Mouse (Mus musculus) hindbrain, embryonic 16.5 days (tissue): ENCODE measurements at regions not wholly inside any gene's neighbourhood (a gene's known extent, or its start where the extent isn't known, plus 50 kb on each side); places are given as distances from the start of the nearest gene placed in this dataset.

ENCODE experiments used
- ATAC-seq: fragments of 200-750 bp; cut with Nextera tagmentation; 2 replicates; pipeline ENCODE4 v1.8.0; 2017; ENCODE audit warnings: moderate TSS enrichment, moderate library complexity
- H3K27ac ChIP-seq: fragments of 300-500 bp; sonication (generic); 2 replicates; pipeline ENCODE4 v1.5.1; 2014; ENCODE audit warnings: low read depth, mild to moderate bottlenecking, control low read depth, low read length, moderate library complexity
- H3K27me3 ChIP-seq: fragments of 300-500 bp; sonication (generic); replicated peaks from 2 replicates; pipeline ENCODE4 v1.6.1; 2014; ENCODE audit warnings: low read length; ENCODE audit not compliant: control insufficient read depth, insufficient read depth
- H3K36me3 ChIP-seq: fragments of 300-500 bp; sonication (generic); 2 replicates; pipeline ENCODE4 v1.6.1; 2014; ENCODE audit warnings: mild to moderate bottlenecking, low read length, moderate library complexity, mixed read lengths; ENCODE audit not compliant: control insufficient read depth, insufficient read depth
- H3K4me1 ChIP-seq: fragments of 300-500 bp; sonication (generic); 2 replicates; pipeline ENCODE4 v1.6.1; 2014; ENCODE audit warnings: low read depth, low read length; ENCODE audit not compliant: control insufficient read depth, insufficient read depth
- H3K4me2 ChIP-seq: fragments of 300-500 bp; sonication (generic); 2 replicates; pipeline ENCODE4 v1.6.1; 2014; ENCODE audit warnings: mild to moderate bottlenecking, low read length, control low read depth, moderate library complexity
- H3K4me3 ChIP-seq: fragments of 300-500 bp; sonication (generic); 2 replicates; pipeline ENCODE4 v1.5.1; 2014; ENCODE audit warnings: mild to moderate bottlenecking, low read length, control low read depth, moderate library complexity
- H3K9ac ChIP-seq: fragments of 300-500 bp; sonication (generic); 2 replicates; pipeline ENCODE4 v1.6.1; 2014; ENCODE audit warnings: low read depth, mild to moderate bottlenecking, control low read depth, low read length, moderate library complexity
- H3K9me3 ChIP-seq: fragments of 300-500 bp; sonication (generic); 2 replicates; pipeline ENCODE4 v1.6.1; 2014; ENCODE audit warnings: mild to moderate bottlenecking, low read length, moderate library complexity; ENCODE audit not compliant: control insufficient read depth
- WGBS: fragments of 180-500 bp; shearing (Covaris S2); extraction: QIAGEN DNeasy Blood & Tissue Kit; methylation state at CpG from one replicate; pipeline ENCODE4 v1.1.7; 2014; 5-methylcytosine and 5-hydroxymethylcytosine counted together

DNA sequence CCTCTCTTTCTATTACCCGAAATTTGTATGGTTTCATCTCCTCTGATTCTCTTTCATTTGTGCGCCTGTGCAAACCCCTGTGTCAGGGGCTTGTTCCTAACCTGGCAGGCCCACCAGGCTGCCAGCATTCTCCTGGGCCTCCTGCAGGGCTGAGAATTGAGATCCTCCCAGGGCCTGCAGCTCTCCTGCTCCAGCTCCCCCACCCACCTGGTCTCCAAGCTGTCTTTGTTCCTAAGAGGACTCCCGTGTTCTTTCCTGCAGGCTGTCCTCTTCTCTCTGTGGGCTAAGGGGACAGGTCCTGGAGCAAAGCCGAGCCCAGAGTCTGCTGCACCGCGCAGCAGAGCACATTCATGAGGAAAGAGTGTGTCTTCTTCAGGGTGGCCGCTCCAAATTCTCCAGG is 163.3 kb upstream of the Gm4791 start:
- Histone ChIP-seq H3K27ac (no peak overlapping the region), H3K9ac (no peak overlapping the region), H3K36me3 (no peaks in the 10 kb centered on the region), H3K9me3 (no peaks in the 10 kb centered on the region), H3K4me3 (no peak overlapping the region), H3K4me2 (no peak overlapping the region), H3K4me1 (no peaks in the 10 kb centered on the region; the same call in 1 of the 2 replicates), H3K27me3 (no peaks in the 10 kb centered on the region)
- no peak for ATAC-seq
- 32% methylated on average over 7 of the region's 7 CpGs for WGBS

GRCm38 (mm10) chr9:46830746-46831560 is 167.6 kb upstream of the Gm4791 start:
- Histone ChIP-seq H3K4me3 (no peak overlapping the region), H3K4me1 (no peaks in the 10 kb centered on the region; the same call in 1 of the 2 replicates), H3K27ac (no peak overlapping the region), H3K27me3 (no peaks in the 10 kb centered on the region), H3K9ac (no peak overlapping the region), H3K36me3 (no peaks in the 10 kb centered on the region), H3K9me3 (no peaks in the 10 kb centered on the region), H3K4me2 (no peak overlapping the region)
- ATAC-seq, result no peak
- WGBS, result 26% methylated on average over 15 of the region's 15 CpGs

DNA sequence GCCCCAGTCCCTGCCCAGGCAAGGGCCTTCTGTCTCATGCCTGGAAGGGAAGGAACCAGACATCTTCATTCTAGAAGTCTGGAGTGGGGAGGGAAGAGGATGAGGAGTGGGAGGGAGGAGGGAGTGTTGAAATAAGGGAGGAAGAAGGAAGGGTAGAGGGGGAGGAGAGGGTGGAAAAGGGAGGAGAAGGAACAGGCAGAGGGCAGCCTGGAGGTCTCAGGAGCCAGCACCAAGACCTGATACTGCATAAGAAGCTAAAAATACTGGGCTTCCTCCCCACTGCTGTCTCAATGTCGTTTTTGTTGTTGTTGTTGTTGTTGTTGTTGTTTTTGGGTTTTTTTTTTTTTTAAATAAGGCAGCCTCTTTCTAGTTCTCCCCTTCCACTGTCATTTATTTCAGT is 168.2 kb upstream of the Gm4791 start:
- H3K36me3 ChIP-seq, result no peaks in the 10 kb centered on the region
- H3K4me3 ChIP-seq, result no peak overlapping the region
- no peaks in the 10 kb centered on the region for H3K27me3 ChIP-seq

GRCm38 (mm10) chr9:46824703-46825102 is 173.8 kb upstream of the Gm4791 start:
- ATAC-seq, result no peak

More for the DNA sequence above, 168.2 kb upstream of the Gm4791 start:
- ATAC-seq, result no peak
- Histone ChIP-seq H3K27ac (no peak overlapping the region), H3K4me1 (no peaks in the 10 kb centered on the region; the same call in 1 of the 2 replicates), H3K9ac (no peak overlapping the region), H3K9me3 (no peaks in the 10 kb centered on the region), H3K4me2 (no peak overlapping the region)
- WGBS, result 13% methylated on average over 1 of the region's 1 CpGs

DNA sequence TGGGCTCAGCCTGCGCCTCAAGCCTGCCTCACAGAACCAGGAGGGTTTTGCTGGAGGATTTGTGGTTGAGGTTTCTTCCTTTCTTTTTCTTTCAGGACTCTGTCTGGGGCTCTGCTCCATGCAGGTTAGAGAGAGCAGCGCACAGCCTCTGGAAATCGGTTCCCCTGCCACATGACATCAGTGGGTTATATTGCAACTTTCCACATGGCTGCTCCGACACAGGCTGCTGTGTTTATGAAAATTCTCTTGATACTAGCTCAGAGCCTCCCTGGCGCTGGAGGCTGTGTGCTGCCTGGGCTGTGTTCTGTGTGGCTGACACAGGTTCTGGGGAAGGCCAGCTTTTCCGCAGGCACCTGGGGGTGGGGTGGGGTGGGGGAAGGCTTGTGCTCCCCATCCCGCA is 178.7 kb upstream of the Gm4791 start:
- Histone ChIP-seq H3K9ac (0 out of 2 replicates have a peak overlapping the region, but pooled peaks have one; percentile 29), H3K27me3 (no peaks in the 10 kb centered on the region), H3K36me3 (no peaks in the 10 kb centered on the region), H3K27ac (no peak overlapping the region), H3K4me1 (peaks cover 3% of the 10 kb centered on the region; the same call in 1 of the 2 replicates), H3K4me2 (no peak overlapping the region), H3K4me3 (no peak overlapping the region), H3K9me3 (no peaks in the 10 kb centered on the region)
- ATAC-seq, result peak; percentile 50; the same call in 1 of the 2 replicates
- WGBS, result 56% methylated on average over 7 of the region's 7 CpGs

More at GRCm38 (mm10) chr9:46824703-46825102, 173.8 kb upstream of the Gm4791 start:
- Histone ChIP-seq H3K9ac (no peak overlapping the region), H3K27me3 (no peaks in the 10 kb centered on the region), H3K4me1 (peaks cover 2% of the 10 kb centered on the region; the same call in 1 of the 2 replicates), H3K4me3 (no peak overlapping the region), H3K27ac (no peak overlapping the region), H3K36me3 (no peaks in the 10 kb centered on the region), H3K9me3 (no peaks in the 10 kb centered on the region), H3K4me2 (no peak overlapping the region)
- 31% methylated on average over 4 of the region's 4 CpGs for WGBS

- 0 out of 2 replicates have a peak overlapping the region, but pooled peaks have one; percentile 29 for H3K9ac ChIP-seq
- H3K27me3 ChIP-seq, result no peaks in the 10 kb centered on the region
- 53% methylated on average over 6 of the region's 6 CpGs for WGBS
- no peaks in the 10 kb centered on the region for H3K36me3 ChIP-seq
- H3K4me1 ChIP-seq, result peaks cover 7% of the 10 kb centered on the region; the same call in 1 of the 2 replicates
- no peaks in the 10 kb centered on the region for H3K9me3 ChIP-seq
- ATAC-seq, result no peak
- H3K4me3 ChIP-seq, result no peak overlapping the region
- H3K4me2 ChIP-seq, result no peak overlapping the region
- no peak overlapping the region for H3K27ac ChIP-seq
These were observed 179.2 kb upstream of the Gm4791 start for GRCm38 (mm10) chr9:46819376-46819775.

GRCm38 (mm10) chr9:46816126-46816525 is 182.4 kb upstream of the Gm4791 start:
- WGBS, result 79% methylated on average over 5 of the region's 5 CpGs
- Histone ChIP-seq H3K9me3 (no peaks in the 10 kb centered on the region), H3K27ac (no peak overlapping the region), H3K4me1 (peaks cover 8% of the 10 kb centered on the region; the same call in 1 of the 2 replicates), H3K4me3 (no peak overlapping the region), H3K27me3 (no peaks in the 10 kb centered on the region), H3K36me3 (no peaks in the 10 kb centered on the region), H3K9ac (no peak overlapping the region), H3K4me2 (no peak overlapping the region)
- ATAC-seq, result no peak

- H3K36me3 ChIP-seq, result no peaks in the 10 kb centered on the region
- H3K9me3 ChIP-seq, result no peaks in the 10 kb centered on the region
- H3K27ac ChIP-seq, result no peak overlapping the region
- H3K4me2 ChIP-seq, result peak overlapping the region; percentile 57
- 8% methylated on average over 22 of the region's 22 CpGs for WGBS
- H3K27me3 ChIP-seq, result no peaks in the 10 kb centered on the region
- ATAC-seq, result peak; percentile 87
- peak overlapping the region; percentile 51 for H3K9ac ChIP-seq
- H3K4me3 ChIP-seq, result peak overlapping the region; percentile 36
- H3K4me1 ChIP-seq, result peaks cover 6% of the 10 kb centered on the region; the same call in 1 of the 2 replicates
These were observed 183.9 kb upstream of the Gm4791 start for GRCm38 (mm10) chr9:46814478-46815241.

GRCm38 (mm10) chr9:46810266-46810665 is 188.3 kb upstream of the Gm4791 start:
- no peak for ATAC-seq
- no peaks in the 10 kb centered on the region for H3K27me3 ChIP-seq
- H3K4me2 ChIP-seq, result no peak overlapping the region
- H3K4me1 ChIP-seq, result peaks cover 6% of the 10 kb centered on the region; the same call in 1 of the 2 replicates
- H3K9me3 ChIP-seq, result no peaks in the 10 kb centered on the region
- 85% methylated on average over 7 of the region's 7 CpGs for WGBS
- no peak overlapping the region for H3K27ac ChIP-seq
- no peak overlapping the region for H3K4me3 ChIP-seq
- no peak overlapping the region for H3K9ac ChIP-seq
- H3K36me3 ChIP-seq, result no peaks in the 10 kb centered on the region
